Mouse (Mus musculus) small intestine, adult 2 months (tissue): ENCODE results near the gene Rtn4ip1.

Source experiments
- CTCF ChIP-seq: fragments of 200-500 bp; IDR thresholded peaks from 2 replicates; pipeline ENCODE4 v1.5.1; 2012; ENCODE audit warnings: low read depth, mild to moderate bottlenecking, control low read depth, inconsistent platforms, low read length, moderate library complexity, mixed read lengths; ENCODE audit not compliant: insufficient replicate concordance, insufficient read length; ENCODE audit errors: extremely low read depth
- POLR2A ChIP-seq: fragments of 200-500 bp; IDR thresholded peaks from 2 replicates; pipeline ENCODE4 v1.6.1; 2012; ENCODE audit warnings: low read depth, mild to moderate bottlenecking, control low read depth, inconsistent platforms, low read length, moderate library complexity

- TF ChIP-seq CTCF (no peak), POLR2A (no peak)
Measured at GRCm38 (mm10) chr10:43910032-43910872, 8.6 kb downstream of the Rtn4ip1 start.
